Mouse (Mus musculus) neural tube, embryonic 15.5 days (tissue): ENCODE measurements around the gene Gnb1l. TPM values are rescaled to one million over a fixed set of nuclear protein-coding genes. Genes with fewer than 3 reads are reported as not detected.
A peak's percentile ranks its signal among the peaks of the same experiment; 100 is the strongest.

Source experiments
- ATAC-seq: fragments of 200-750 bp; cut with Nextera tagmentation; 2 replicates; pipeline ENCODE4 v1.8.0; 2017; ENCODE audit warnings: mild to moderate bottlenecking, moderate TSS enrichment, moderate library complexity; ENCODE audit not compliant: low FRiP score
- H3K27ac ChIP-seq: fragments of 300-500 bp; sonication (generic); replicated peaks from 2 replicates; pipeline ENCODE4 v1.5.1; 2015; ENCODE audit warnings: mild to moderate bottlenecking, inconsistent platforms
- H3K27me3 ChIP-seq: fragments of 300-500 bp; sonication (generic); replicated peaks from 2 replicates; pipeline ENCODE4 v1.6.1; 2015; ENCODE audit warnings: inconsistent platforms
- H3K36me3 ChIP-seq: fragments of 300-500 bp; sonication (generic); 2 replicates; pipeline ENCODE4 v1.6.1; 2015; ENCODE audit warnings: inconsistent platforms
- H3K4me1 ChIP-seq: fragments of 300-500 bp; sonication (generic); 2 replicates; pipeline ENCODE4 v1.6.1; 2015; ENCODE audit warnings: inconsistent platforms
- H3K4me2 ChIP-seq: fragments of 300-500 bp; sonication (generic); 2 replicates; pipeline ENCODE4 v1.6.1; 2015; ENCODE audit warnings: inconsistent platforms, mild to moderate bottlenecking, moderate library complexity
- H3K4me3 ChIP-seq: fragments of 300-500 bp; sonication (generic); replicated peaks from 2 replicates; pipeline ENCODE4 v1.5.1; 2015; ENCODE audit warnings: mild to moderate bottlenecking, inconsistent platforms
- H3K9ac ChIP-seq: fragments of 300-500 bp; sonication (generic); replicated peaks from 2 replicates; pipeline ENCODE4 v1.6.1; 2015; ENCODE audit warnings: mild to moderate bottlenecking, inconsistent platforms
- H3K9me3 ChIP-seq: fragments of 300-500 bp; sonication (generic); replicated peaks from 2 replicates; pipeline ENCODE4 v1.6.1; 2016; ENCODE audit warnings: inconsistent platforms
- WGBS: fragments of 180-500 bp; shearing (Covaris S2); methylation state at CpG from one replicate; pipeline ENCODE4 v1.1.7; 2015; ENCODE audit warnings: mixed read lengths; 5-methylcytosine and 5-hydroxymethylcytosine counted together
- polyA plus RNA-seq: library from polyadenylated mRNA; unstranded; fragments of >200 nt; fragmentation: Nextera tagmentation; extraction: Ambion mirVana; gene quantifications from 2 replicates; pipeline ENCODE4 v1.2.1, GENCODE M21; 2015

Gnb1l gene
- polyA plus RNA-seq, 1 experiment from 2014 or later = 16.1 TPM

- no peaks in the 10 kb centered on the region for H3K9me3 ChIP-seq
- ATAC-seq = no peak
- WGBS = 67% methylated on average over 11 of the region's 11 CpGs
Measured at GRCm38 (mm10) chr16:18552106-18552710, 53.7 kb downstream of the Gnb1l start.

GRCm38 (mm10) chr16:18554721-18555120, 56.2 kb downstream of the Gnb1l start:
- no peak for ATAC-seq
- Histone ChIP-seq H3K9me3 (no peaks in the 10 kb centered on the region), H3K4me3 (no peak overlapping the region), H3K4me2 (no peak overlapping the region), H3K27me3 (no peaks in the 10 kb centered on the region), H3K27ac (no peak overlapping the region), H3K4me1 (0 out of 2 replicates have a peak, but pooled peaks cover 6% of the 10 kb centered on the region), H3K9ac (no peak overlapping the region), H3K36me3 (no peaks in the 10 kb centered on the region)
- WGBS = 59% methylated on average over 2 of the region's 2 CpGs

More at GRCm38 (mm10) chr16:18552106-18552710, 53.7 kb downstream of the Gnb1l start:
- Histone ChIP-seq H3K4me1 (0 out of 2 replicates have a peak, but pooled peaks cover 6% of the 10 kb centered on the region), H3K27me3 (no peaks in the 10 kb centered on the region), H3K27ac (no peak overlapping the region), H3K9ac (no peak overlapping the region), H3K4me2 (no peak overlapping the region), H3K36me3 (no peaks in the 10 kb centered on the region), H3K4me3 (no peak overlapping the region)

GRCm38 (mm10) chr16:18555235-18555935, 56.9 kb downstream of the Gnb1l start:
- WGBS = 79% methylated on average over 17 of the region's 17 CpGs

GRCm38 (mm10) chr16:18556461-18556860, 57.9 kb downstream of the Gnb1l start:
- no peak for ATAC-seq
- 0 out of 2 replicates have a peak, but pooled peaks cover 5% of the 10 kb centered on the region for H3K4me1 ChIP-seq
- no peaks in the 10 kb centered on the region for H3K9me3 ChIP-seq
- no peaks in the 10 kb centered on the region for H3K27me3 ChIP-seq
- no peak overlapping the region for H3K27ac ChIP-seq
- H3K36me3 ChIP-seq = no peaks in the 10 kb centered on the region
- no peak overlapping the region for H3K4me2 ChIP-seq
- no peak overlapping the region for H3K9ac ChIP-seq
- no peak overlapping the region for H3K4me3 ChIP-seq
- WGBS = 84% methylated on average over 3 of the region's 3 CpGs

More at GRCm38 (mm10) chr16:18555235-18555935, 56.9 kb downstream of the Gnb1l start:
- no peak overlapping the region for H3K4me2 ChIP-seq
- no peak for ATAC-seq
- H3K27me3 ChIP-seq = no peaks in the 10 kb centered on the region
- 0 out of 2 replicates have a peak, but pooled peaks cover 6% of the 10 kb centered on the region for H3K4me1 ChIP-seq
- H3K9ac ChIP-seq = no peak overlapping the region
- no peaks in the 10 kb centered on the region for H3K9me3 ChIP-seq
- H3K27ac ChIP-seq = no peak overlapping the region
- no peaks in the 10 kb centered on the region for H3K36me3 ChIP-seq
- H3K4me3 ChIP-seq = no peak overlapping the region

- H3K4me2 ChIP-seq = no peak overlapping the region
- no peak overlapping the region for H3K9ac ChIP-seq
- ATAC-seq = no peak
- no peak overlapping the region for H3K27ac ChIP-seq
- H3K36me3 ChIP-seq = no peaks in the 10 kb centered on the region
- no peaks in the 10 kb centered on the region for H3K27me3 ChIP-seq
- 86% methylated on average over 2 of the region's 2 CpGs for WGBS
- no peak overlapping the region for H3K4me3 ChIP-seq
- no peaks in the 10 kb centered on the region for H3K4me1 ChIP-seq
- H3K9me3 ChIP-seq = no peaks in the 10 kb centered on the region
Measured at GRCm38 (mm10) chr16:18564472-18564871, 66.0 kb downstream of the Gnb1l start.

- Histone ChIP-seq H3K27ac (no peak overlapping the region), H3K4me2 (no peak overlapping the region), H3K4me1 (no peaks in the 10 kb centered on the region), H3K4me3 (no peak overlapping the region), H3K9me3 (no peaks in the 10 kb centered on the region), H3K27me3 (no peaks in the 10 kb centered on the region), H3K36me3 (no peaks in the 10 kb centered on the region), H3K9ac (no peak overlapping the region)
- ATAC-seq = no peak
- WGBS = 65% methylated on average over 7 of the region's 7 CpGs
Measured at GRCm38 (mm10) chr16:18568599-18568998, 70.1 kb downstream of the Gnb1l start.

- Histone ChIP-seq H3K9me3 (no peaks in the 10 kb centered on the region), H3K27ac (no peak overlapping the region), H3K4me1 (no peaks in the 10 kb centered on the region), H3K27me3 (peaks cover 18% of the 10 kb centered on the region), H3K9ac (no peak overlapping the region), H3K4me3 (no peak overlapping the region), H3K36me3 (no peaks in the 10 kb centered on the region), H3K4me2 (no peak overlapping the region)
- no peak for ATAC-seq
- WGBS = 83% methylated on average over 8 of the region's 8 CpGs
Measured at GRCm38 (mm10) chr16:18574196-18574595, 75.7 kb downstream of the Gnb1l start.

GRCm38 (mm10) chr16:18577071-18577470, 78.6 kb downstream of the Gnb1l start:
- Histone ChIP-seq H3K4me1 (peaks cover 12% of the 10 kb centered on the region), H3K27ac (no peak overlapping the region), H3K27me3 (peaks cover 46% of the 10 kb centered on the region), H3K9ac (no peak overlapping the region), H3K9me3 (no peaks in the 10 kb centered on the region), H3K36me3 (no peaks in the 10 kb centered on the region), H3K4me3 (no peak overlapping the region), H3K4me2 (no peak overlapping the region)
- no peak for ATAC-seq
- 48% methylated on average over 3 of the region's 3 CpGs for WGBS

GRCm38 (mm10) chr16:18577599-18578160, 79.2 kb downstream of the Gnb1l start:
- Histone ChIP-seq H3K9me3 (no peaks in the 10 kb centered on the region), H3K27me3 (peaks cover 52% of the 10 kb centered on the region)

GRCm38 (mm10) chr16:18580389-18580788, 81.9 kb downstream of the Gnb1l start:
- Histone ChIP-seq H3K9ac (no peak overlapping the region), H3K4me3 (no peak overlapping the region), H3K9me3 (no peaks in the 10 kb centered on the region), H3K27me3 (peaks cover 79% of the 10 kb centered on the region), H3K36me3 (no peaks in the 10 kb centered on the region), H3K4me1 (peaks cover 20% of the 10 kb centered on the region), H3K4me2 (no peak overlapping the region), H3K27ac (no peak overlapping the region)
- 17% methylated on average over 2 of the region's 2 CpGs for WGBS
- no peak for ATAC-seq

More at GRCm38 (mm10) chr16:18577599-18578160, 79.2 kb downstream of the Gnb1l start:
- Histone ChIP-seq H3K4me1 (peaks cover 18% of the 10 kb centered on the region), H3K4me2 (no peak overlapping the region), H3K4me3 (no peak overlapping the region), H3K9ac (no peak overlapping the region), H3K36me3 (no peaks in the 10 kb centered on the region), H3K27ac (no peak overlapping the region)
- 15% methylated on average over 5 of the region's 5 CpGs for WGBS
- ATAC-seq = no peak

- Histone ChIP-seq H3K4me2 (peak overlapping the region; percentile 61), H3K27ac (no peak overlapping the region), H3K36me3 (no peaks in the 10 kb centered on the region), H3K27me3 (peaks cover 86% of the 10 kb centered on the region), H3K4me1 (peaks cover 27% of the 10 kb centered on the region), H3K4me3 (peak overlapping the region; percentile 39), H3K9me3 (no peaks in the 10 kb centered on the region), H3K9ac (no peak overlapping the region)
- WGBS = 3% methylated on average over 21 of the region's 21 CpGs
- no peak for ATAC-seq
Measured at GRCm38 (mm10) chr16:18581050-18581622, 82.6 kb downstream of the Gnb1l start.
